Mouse (Mus musculus) neural tube, embryonic 13.5 days (tissue): ENCODE measurements at regions not wholly inside any gene's neighbourhood (a gene's known extent, or its start where the extent isn't known, plus 50 kb on each side); places are given as distances from the start of the nearest gene placed in this dataset.
A peak's percentile ranks its signal among the peaks of the same experiment; 100 is the strongest.

Experiments
- ATAC-seq: fragments of 200-750 bp; cut with Nextera tagmentation; 2 replicates; pipeline ENCODE4 v1.8.0; 2017; ENCODE audit warnings: low read depth, mild to moderate bottlenecking, moderate TSS enrichment, moderate library complexity
- H3K27ac ChIP-seq: fragments of 300-500 bp; sonication (generic); replicated peaks from 2 replicates; pipeline ENCODE4 v1.5.1; 2015; ENCODE audit warnings: moderate library complexity, mild to moderate bottlenecking, inconsistent platforms
- H3K27me3 ChIP-seq: fragments of 300-500 bp; sonication (generic); 2 replicates; pipeline ENCODE4 v1.6.1; 2015; ENCODE audit warnings: mild to moderate bottlenecking, inconsistent platforms
- H3K36me3 ChIP-seq: fragments of 300-500 bp; sonication (generic); 2 replicates; pipeline ENCODE4 v1.6.1; 2015; ENCODE audit warnings: mild to moderate bottlenecking, inconsistent platforms
- H3K4me1 ChIP-seq: fragments of 300-500 bp; sonication (generic); replicated peaks from 2 replicates; pipeline ENCODE4 v1.6.1; 2015; ENCODE audit warnings: inconsistent platforms
- H3K4me2 ChIP-seq: fragments of 300-500 bp; sonication (generic); 2 replicates; pipeline ENCODE4 v1.6.1; 2015; ENCODE audit warnings: inconsistent platforms, mild to moderate bottlenecking, moderate library complexity
- H3K4me3 ChIP-seq: fragments of 300-500 bp; sonication (generic); 2 replicates; pipeline ENCODE4 v1.5.1; 2015; ENCODE audit warnings: mild to moderate bottlenecking, inconsistent platforms
- H3K9ac ChIP-seq: fragments of 300-500 bp; sonication (generic); 2 replicates; pipeline ENCODE4 v1.6.1; 2015; ENCODE audit warnings: moderate library complexity, mild to moderate bottlenecking, inconsistent platforms
- H3K9me3 ChIP-seq: fragments of 300-500 bp; sonication (generic); 2 replicates; pipeline ENCODE4 v1.6.1; 2016; ENCODE audit warnings: inconsistent platforms
- whole genome bisulfite sequencing: fragments of 180-500 bp; shearing (Covaris S2); methylation state at CpG from one replicate; pipeline ENCODE4 v1.1.7; 2015; 5-methylcytosine and 5-hydroxymethylcytosine counted together

- Histone ChIP-seq H3K9ac (no peak overlapping the region), H3K27me3 (no peaks in the 10 kb centered on the region), H3K4me2 (no peak overlapping the region), H3K4me3 (no peak overlapping the region), H3K27ac (no peak overlapping the region), H3K36me3 (no peaks in the 10 kb centered on the region), H3K9me3 (0 out of 2 replicates have a peak, but pooled peaks cover 7% of the 10 kb centered on the region), H3K4me1 (no peaks in the 10 kb centered on the region)
- no peak for ATAC-seq
- 72% methylated on average over 12 of the region's 12 CpGs for WGBS
These were observed 92.4 kb upstream of the Hnrnpk start for GRCm38 (mm10) chr13:58495390-58496073.

- no peaks in the 10 kb centered on the region for H3K36me3 ChIP-seq
- 0 out of 2 replicates have a peak, but pooled peaks cover 7% of the 10 kb centered on the region for H3K9me3 ChIP-seq
- H3K27ac ChIP-seq, result no peak overlapping the region
- H3K4me2 ChIP-seq, result no peak overlapping the region
- H3K4me3 ChIP-seq, result no peak overlapping the region
- H3K4me1 ChIP-seq, result no peaks in the 10 kb centered on the region
- WGBS, result 55% methylated on average over 5 of the region's 5 CpGs
- H3K27me3 ChIP-seq, result no peaks in the 10 kb centered on the region
- ATAC-seq, result no peak
- H3K9ac ChIP-seq, result no peak overlapping the region
These were observed 91.6 kb upstream of the Hnrnpk start for GRCm38 (mm10) chr13:58494726-58495125.

- no peak for ATAC-seq
- H3K9me3 ChIP-seq, result 0 out of 2 replicates have a peak, but pooled peaks cover 7% of the 10 kb centered on the region
- no peak overlapping the region for H3K4me2 ChIP-seq
- H3K36me3 ChIP-seq, result no peaks in the 10 kb centered on the region
- H3K27ac ChIP-seq, result no peak overlapping the region
- no peaks in the 10 kb centered on the region for H3K27me3 ChIP-seq
- H3K4me3 ChIP-seq, result no peak overlapping the region
- H3K4me1 ChIP-seq, result no peaks in the 10 kb centered on the region; the same call in 1 of the 2 replicates
- 72% methylated on average over 8 of the region's 8 CpGs for WGBS
- H3K9ac ChIP-seq, result no peak overlapping the region
These were observed 87.7 kb upstream of the Hnrnpk start for GRCm38 (mm10) chr13:58490829-58491228.

- Histone ChIP-seq H3K9ac (no peak overlapping the region), H3K4me1 (peaks cover 12% of the 10 kb centered on the region), H3K9me3 (no peaks in the 10 kb centered on the region), H3K4me3 (no peak overlapping the region), H3K27ac (no peak overlapping the region), H3K4me2 (no peak overlapping the region), H3K27me3 (no peaks in the 10 kb centered on the region), H3K36me3 (no peaks in the 10 kb centered on the region)
- 69% methylated on average over 10 of the region's 10 CpGs for WGBS
- no peak for ATAC-seq
These were observed 81.9 kb upstream of the Hnrnpk start for GRCm38 (mm10) chr13:58485011-58485410.

GRCm38 (mm10) chr13:58482701-58483100 lies 79.6 kb upstream of the Hnrnpk start:
- Histone ChIP-seq H3K4me1 (peaks cover 17% of the 10 kb centered on the region), H3K36me3 (no peaks in the 10 kb centered on the region), H3K9ac (no peak overlapping the region), H3K9me3 (no peaks in the 10 kb centered on the region), H3K4me2 (no peak overlapping the region), H3K27me3 (no peaks in the 10 kb centered on the region), H3K4me3 (no peak overlapping the region), H3K27ac (no peak overlapping the region)
- WGBS, result 74% methylated on average over 9 of the region's 9 CpGs
- ATAC-seq, result no peak

GRCm38 (mm10) chr13:58480928-58481598 lies 77.9 kb upstream of the Hnrnpk start:
- no peak overlapping the region for H3K9ac ChIP-seq
- H3K4me3 ChIP-seq, result no peak overlapping the region
- H3K27ac ChIP-seq, result no peak overlapping the region
- peaks cover 17% of the 10 kb centered on the region for H3K4me1 ChIP-seq
- H3K36me3 ChIP-seq, result no peaks in the 10 kb centered on the region
- H3K9me3 ChIP-seq, result no peaks in the 10 kb centered on the region
- no peak overlapping the region for H3K4me2 ChIP-seq
- no peaks in the 10 kb centered on the region for H3K27me3 ChIP-seq
- WGBS, result 79% methylated on average over 10 of the region's 10 CpGs
- ATAC-seq, result no peak

- 0 out of 2 replicates have a peak overlapping the region, but pooled peaks have one; percentile 28 for H3K27ac ChIP-seq
- no peak for ATAC-seq
These were observed 77.3 kb upstream of the Hnrnpk start for GRCm38 (mm10) chr13:58480388-58480927.

GRCm38 (mm10) chr13:58478438-58478837 lies 75.3 kb upstream of the Hnrnpk start:
- Histone ChIP-seq H3K9me3 (no peaks in the 10 kb centered on the region), H3K36me3 (no peaks in the 10 kb centered on the region), H3K27ac (no peak overlapping the region), H3K4me3 (no peak overlapping the region), H3K27me3 (no peaks in the 10 kb centered on the region), H3K4me2 (no peak overlapping the region), H3K9ac (no peak overlapping the region), H3K4me1 (peaks cover 17% of the 10 kb centered on the region)
- 67% methylated on average over 5 of the region's 5 CpGs for WGBS
- no peak for ATAC-seq

More at GRCm38 (mm10) chr13:58480388-58480927, 77.3 kb upstream of the Hnrnpk start:
- H3K9ac ChIP-seq, result no peak overlapping the region
- H3K27me3 ChIP-seq, result no peaks in the 10 kb centered on the region
- peaks cover 17% of the 10 kb centered on the region for H3K4me1 ChIP-seq
- WGBS, result 67% methylated on average over 8 of the region's 8 CpGs
- no peak overlapping the region for H3K4me2 ChIP-seq
- no peaks in the 10 kb centered on the region for H3K9me3 ChIP-seq
- no peaks in the 10 kb centered on the region for H3K36me3 ChIP-seq
- no peak overlapping the region for H3K4me3 ChIP-seq

- H3K4me1 ChIP-seq, result peaks cover 21% of the 10 kb centered on the region
- no peak overlapping the region for H3K27ac ChIP-seq
- 88% methylated on average over 6 of the region's 6 CpGs for WGBS
- H3K9ac ChIP-seq, result no peak overlapping the region
- no peaks in the 10 kb centered on the region for H3K36me3 ChIP-seq
- no peak overlapping the region for H3K4me3 ChIP-seq
- H3K27me3 ChIP-seq, result peaks cover 7% of the 10 kb centered on the region; the same call in 1 of the 2 replicates
- H3K9me3 ChIP-seq, result no peaks in the 10 kb centered on the region
- H3K4me2 ChIP-seq, result no peak overlapping the region
- ATAC-seq, result no peak
These were observed 74.1 kb upstream of the Hnrnpk start for GRCm38 (mm10) chr13:58477253-58477652.

GRCm38 (mm10) chr13:58476033-58476830 lies 73.1 kb upstream of the Hnrnpk start:
- no peaks in the 10 kb centered on the region for H3K36me3 ChIP-seq
- H3K27me3 ChIP-seq, result peaks cover 14% of the 10 kb centered on the region
- 39% methylated on average over 9 of the region's 9 CpGs for WGBS
- H3K4me2 ChIP-seq, result no peak overlapping the region
- H3K9me3 ChIP-seq, result no peaks in the 10 kb centered on the region
- no peak overlapping the region for H3K9ac ChIP-seq
- ATAC-seq, result no peak
- H3K27ac ChIP-seq, result no peak overlapping the region
- peaks cover 25% of the 10 kb centered on the region for H3K4me1 ChIP-seq
- no peak overlapping the region for H3K4me3 ChIP-seq

- H3K4me1 ChIP-seq, result peaks cover 22% of the 10 kb centered on the region
- H3K4me3 ChIP-seq, result no peak overlapping the region
- no peak overlapping the region for H3K9ac ChIP-seq
- no peaks in the 10 kb centered on the region for H3K36me3 ChIP-seq
- no peak overlapping the region for H3K4me2 ChIP-seq
- 50% methylated on average over 6 of the region's 6 CpGs for WGBS
- H3K9me3 ChIP-seq, result no peaks in the 10 kb centered on the region
- H3K27me3 ChIP-seq, result peaks cover 14% of the 10 kb centered on the region
- no peak overlapping the region for H3K27ac ChIP-seq
- ATAC-seq, result no peak
These were observed 72.4 kb upstream of the Hnrnpk start for GRCm38 (mm10) chr13:58475495-58475894.

- 70% methylated on average over 14 of the region's 14 CpGs for WGBS
- no peak overlapping the region for H3K27ac ChIP-seq
- peak overlapping the region; percentile 65 for H3K4me2 ChIP-seq
- H3K9ac ChIP-seq, result no peak overlapping the region
- H3K36me3 ChIP-seq, result no peaks in the 10 kb centered on the region
- no peaks in the 10 kb centered on the region for H3K9me3 ChIP-seq
- peaks cover 14% of the 10 kb centered on the region for H3K4me1 ChIP-seq
- peak; percentile 32; the same call in 1 of the 2 replicates for ATAC-seq
- H3K27me3 ChIP-seq, result peaks cover 14% of the 10 kb centered on the region
- no peak overlapping the region for H3K4me3 ChIP-seq
These were observed 69.3 kb upstream of the Hnrnpk start for GRCm38 (mm10) chr13:58472455-58472854.
